Mouse (Mus musculus): ENCODE results near the gene Kank3. TPM values are rescaled to one million over a fixed set of nuclear protein-coding genes. Genes with fewer than 3 reads are reported as not detected.

Kank3 gene
- polyA plus RNA-seq, 1 experiment from 2014 or later, result 30.4 TPM

GRCm38 (mm10) chr17:33825462-33825861, 15.1 kb downstream of the Kank3 start:
- Histone ChIP-seq H3K9me3 (ENCODE audit: control insufficient read depth, low read length) (no peaks in the 10 kb centered on the region), H3K4me2 (ENCODE audit: low read depth, low read length, severe bottlenecking) (peak overlapping the region; percentile 87), H3K36me3 (ENCODE audit: control insufficient read depth, insufficient read depth, low read length) (peaks cover 11% of the 10 kb centered on the region), H3K9ac (ENCODE audit: low read length) (peak overlapping the region; percentile 76; the same call in 1 of the 2 replicates), H3K4me1 (replicated peaks; ENCODE audit: control insufficient read depth, insufficient read depth, low read length) (peaks cover 15% of the 10 kb centered on the region), H3K27me3 (ENCODE audit: control insufficient read depth, insufficient read depth, low read length) (no peaks in the 10 kb centered on the region), H3K27ac (ENCODE audit: low read depth, low read length) (no peak overlapping the region), H3K4me3 (ENCODE audit: low read depth, low read length) (peak overlapping the region; percentile 77)
- 88% methylated on average over 8 of the region's 8 CpGs for WGBS
- ATAC-seq (replicated peaks; ENCODE audit: low FRiP score) (no peak), DNase-seq (ENCODE audit: low spot score) (no peak)

DNA sequence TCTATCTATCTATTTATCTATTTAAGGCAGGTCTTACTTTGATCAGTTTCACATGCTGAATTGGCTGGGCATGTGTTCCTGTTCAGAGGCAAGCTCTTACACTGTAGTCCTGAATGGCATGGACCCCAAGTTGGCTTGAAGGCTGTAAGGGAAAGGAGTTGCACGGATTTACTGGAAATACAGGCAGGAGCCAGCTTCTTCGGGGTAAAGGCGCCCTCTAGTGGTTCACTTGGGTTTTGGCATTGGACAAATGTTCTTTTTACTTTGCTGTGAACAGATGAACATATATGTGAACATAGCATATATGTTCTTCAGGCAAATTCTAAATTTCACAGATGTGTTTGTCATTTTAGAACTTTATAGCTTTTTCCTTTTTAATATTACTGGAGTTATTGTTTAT, 16.5 kb downstream of the Kank3 start:
- H3K9ac ChIP-seq (ENCODE audit: low read length), result no peak overlapping the region

GRCm38 (mm10) chr17:33828892-33829291, 18.6 kb downstream of the Kank3 start:
- no peaks in the 10 kb centered on the region for H3K27me3 ChIP-seq (ENCODE audit: control insufficient read depth, insufficient read depth, low read length)
- H3K36me3 ChIP-seq (ENCODE audit: control insufficient read depth, insufficient read depth, low read length), result peaks cover 4% of the 10 kb centered on the region
- H3K4me1 ChIP-seq (replicated peaks; ENCODE audit: control insufficient read depth, insufficient read depth, low read length), result peaks cover 8% of the 10 kb centered on the region; the same call in 1 of the 2 replicates
- H3K9ac ChIP-seq (ENCODE audit: low read length), result no peak overlapping the region
- no peak overlapping the region for H3K4me2 ChIP-seq (ENCODE audit: low read depth, low read length, severe bottlenecking)
- no peak overlapping the region for H3K27ac ChIP-seq (ENCODE audit: low read depth, low read length)
- no peak for ATAC-seq (replicated peaks; ENCODE audit: low FRiP score)
- WGBS, result 61% methylated on average over 2 of the region's 2 CpGs
- H3K4me3 ChIP-seq (ENCODE audit: low read depth, low read length), result no peak overlapping the region
- H3K9me3 ChIP-seq (ENCODE audit: control insufficient read depth, low read length), result no peaks in the 10 kb centered on the region
- no peak for DNase-seq (ENCODE audit: low spot score)

More for the DNA sequence above, 16.5 kb downstream of the Kank3 start:
- Histone ChIP-seq H3K4me2 (ENCODE audit: low read depth, low read length, severe bottlenecking) (no peak overlapping the region), H3K9me3 (ENCODE audit: control insufficient read depth, low read length) (no peaks in the 10 kb centered on the region), H3K4me3 (ENCODE audit: low read depth, low read length) (no peak overlapping the region), H3K4me1 (replicated peaks; ENCODE audit: control insufficient read depth, insufficient read depth, low read length) (peaks cover 15% of the 10 kb centered on the region), H3K36me3 (ENCODE audit: control insufficient read depth, insufficient read depth, low read length) (peaks cover 13% of the 10 kb centered on the region), H3K27ac (ENCODE audit: low read depth, low read length) (no peak overlapping the region), H3K27me3 (ENCODE audit: control insufficient read depth, insufficient read depth, low read length) (no peaks in the 10 kb centered on the region)
- DNase-seq (ENCODE audit: low spot score) (peak; percentile 82), ATAC-seq (replicated peaks; ENCODE audit: low FRiP score) (no peak)
- WGBS, result 0% methylated on average over 3 of the region's 3 CpGs

DNA sequence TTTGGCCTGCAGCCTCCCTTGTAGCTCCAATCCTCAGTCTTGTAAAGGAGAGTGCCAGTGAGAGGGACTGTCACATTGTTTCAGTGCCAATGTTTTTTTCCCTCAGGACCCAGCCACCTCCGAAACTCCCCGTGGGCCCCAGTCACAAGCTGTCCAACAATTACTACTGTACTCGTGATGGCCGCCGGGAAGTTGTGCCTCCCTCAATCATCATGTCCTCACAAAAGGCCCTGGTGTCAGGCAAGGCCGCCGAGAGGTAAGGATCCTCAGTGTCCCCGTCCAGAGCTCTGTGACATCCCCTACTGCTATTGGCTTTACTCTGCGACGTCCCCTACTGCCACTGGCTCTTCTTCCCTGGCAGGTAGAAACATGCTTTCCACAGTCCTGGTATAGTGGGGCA, 19.2 kb downstream of the Kank3 start:
- Histone ChIP-seq H3K9me3 (ENCODE audit: control insufficient read depth, low read length) (no peaks in the 10 kb centered on the region), H3K36me3 (ENCODE audit: control insufficient read depth, insufficient read depth, low read length) (peaks cover 4% of the 10 kb centered on the region), H3K4me1 (replicated peaks; ENCODE audit: control insufficient read depth, insufficient read depth, low read length) (peaks cover 8% of the 10 kb centered on the region; the same call in 1 of the 2 replicates), H3K27me3 (ENCODE audit: control insufficient read depth, insufficient read depth, low read length) (no peaks in the 10 kb centered on the region), H3K4me3 (ENCODE audit: low read depth, low read length) (no peak overlapping the region), H3K27ac (ENCODE audit: low read depth, low read length) (no peak overlapping the region), H3K9ac (ENCODE audit: low read length) (no peak overlapping the region), H3K4me2 (ENCODE audit: low read depth, low read length, severe bottlenecking) (no peak overlapping the region)
- DNase-seq (ENCODE audit: low spot score) (no peak), ATAC-seq (replicated peaks; ENCODE audit: low FRiP score) (no peak)
- WGBS, result 92% methylated on average over 10 of the region's 10 CpGs

DNA sequence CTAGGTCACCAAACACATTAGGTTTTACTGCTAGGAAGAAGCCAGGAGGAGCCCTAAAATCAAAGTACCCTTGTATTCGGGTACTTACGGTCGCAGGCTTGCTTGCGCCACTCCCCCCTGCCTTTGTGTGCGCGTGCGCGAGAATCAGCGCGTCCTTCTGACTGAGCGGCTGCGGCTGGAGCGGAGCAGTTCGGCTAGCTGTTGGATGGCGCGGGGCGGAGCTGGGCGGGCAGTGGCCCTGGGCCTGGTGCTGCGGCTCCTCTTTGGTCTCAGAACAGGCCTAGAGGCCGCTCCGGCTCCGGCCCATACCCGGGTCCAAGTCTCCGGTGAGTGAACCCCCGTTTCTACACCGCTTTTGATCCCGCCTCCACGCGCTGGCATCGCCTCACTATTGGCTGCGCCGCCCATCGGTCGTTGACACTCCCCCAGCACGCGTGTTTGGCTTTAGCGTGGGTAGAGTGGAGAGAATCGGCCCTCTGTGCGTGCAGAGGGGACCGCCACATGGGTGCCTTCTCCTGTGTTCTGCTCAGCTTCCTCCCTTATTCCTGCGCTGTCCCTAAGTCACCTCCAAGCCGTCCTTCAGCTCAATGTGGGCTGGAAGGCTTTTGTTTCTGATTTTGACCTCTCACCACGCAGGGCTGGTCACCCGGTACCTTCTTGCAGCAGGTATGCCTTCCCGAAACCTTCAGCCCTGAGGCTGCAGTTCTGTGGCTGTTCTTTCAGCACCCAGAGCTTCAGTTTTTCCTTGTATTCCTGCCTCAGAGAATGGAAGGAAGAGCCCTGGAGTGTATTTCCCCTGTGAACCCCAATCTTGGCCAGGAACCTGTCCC, 32.9 kb downstream of the Kank3 start, which contains the start of gene Cd320:
TSS of gene Cd320 (plus strand) at position 126 of the 830 bp plus-strand sequence.
- Histone ChIP-seq H3K9me3 (ENCODE audit: control insufficient read depth, low read length) (no peaks in the 10 kb centered on the region), H3K27me3 (ENCODE audit: control insufficient read depth, insufficient read depth, low read length) (no peaks in the 10 kb centered on the region), H3K4me3 (ENCODE audit: low read depth, low read length) (peak within 1 kb of the TSS; percentile 86), H3K9ac (ENCODE audit: low read length) (peak within 1 kb of the TSS; percentile 79), H3K27ac (ENCODE audit: low read depth, low read length) (no peak within 1 kb of the TSS), H3K4me1 (replicated peaks; ENCODE audit: control insufficient read depth, insufficient read depth, low read length) (no peaks in the 10 kb centered on the region), H3K36me3 (ENCODE audit: control insufficient read depth, insufficient read depth, low read length) (no peaks in the 10 kb centered on the region; the same call in 1 of the 2 replicates), H3K4me2 (ENCODE audit: low read depth, low read length, severe bottlenecking) (peak within 1 kb of the TSS; percentile 73)
- ATAC-seq (replicated peaks; ENCODE audit: low FRiP score) (peak; percentile 89), DNase-seq (ENCODE audit: low spot score) (peak; percentile 95)
- WGBS, result under 1% methylated on average over 41 of the region's 45 CpGs

- ATAC-seq (replicated peaks; ENCODE audit: low FRiP score), result no peak
- H3K4me2 ChIP-seq (ENCODE audit: low read depth, low read length, severe bottlenecking), result peak overlapping the region; percentile 73; the same call in 1 of the 2 replicates
- no peaks in the 10 kb centered on the region for H3K27me3 ChIP-seq (ENCODE audit: control insufficient read depth, insufficient read depth, low read length)
- H3K9ac ChIP-seq (ENCODE audit: low read length), result peak overlapping the region; percentile 79; the same call in 1 of the 2 replicates
- H3K36me3 ChIP-seq (ENCODE audit: control insufficient read depth, insufficient read depth, low read length), result no peaks in the 10 kb centered on the region
- no peak overlapping the region; the same call in 1 of the 2 replicates for H3K4me3 ChIP-seq (ENCODE audit: low read depth, low read length)
- H3K9me3 ChIP-seq (ENCODE audit: control insufficient read depth, low read length), result no peaks in the 10 kb centered on the region
- DNase-seq (ENCODE audit: low spot score), result peak; percentile 33
- no peak overlapping the region for H3K27ac ChIP-seq (ENCODE audit: low read depth, low read length)
- no peaks in the 10 kb centered on the region for H3K4me1 ChIP-seq (replicated peaks; ENCODE audit: control insufficient read depth, insufficient read depth, low read length)
- WGBS, result 89% methylated on average over 1 of the region's 1 CpGs
Measured at GRCm38 (mm10) chr17:33844196-33844595, 33.9 kb downstream of the Kank3 start.

- no peaks in the 10 kb centered on the region for H3K9me3 ChIP-seq (ENCODE audit: control insufficient read depth, low read length)
- H3K27me3 ChIP-seq (ENCODE audit: control insufficient read depth, insufficient read depth, low read length), result no peaks in the 10 kb centered on the region
- H3K27ac ChIP-seq (ENCODE audit: low read depth, low read length), result no peak overlapping the region
- H3K9ac ChIP-seq (ENCODE audit: low read length), result no peak overlapping the region
- no peak overlapping the region for H3K4me2 ChIP-seq (ENCODE audit: low read depth, low read length, severe bottlenecking)
- no peak overlapping the region for H3K4me3 ChIP-seq (ENCODE audit: low read depth, low read length)
- H3K4me1 ChIP-seq (replicated peaks; ENCODE audit: control insufficient read depth, insufficient read depth, low read length), result no peaks in the 10 kb centered on the region
- no peak for ATAC-seq (replicated peaks; ENCODE audit: low FRiP score)
- no peaks in the 10 kb centered on the region for H3K36me3 ChIP-seq (ENCODE audit: control insufficient read depth, insufficient read depth, low read length)
- 93% methylated on average over 8 of the region's 8 CpGs for WGBS
- DNase-seq (ENCODE audit: low spot score), result peak; percentile 44
Measured at GRCm38 (mm10) chr17:33848139-33848538, 37.8 kb downstream of the Kank3 start.

GRCm38 (mm10) chr17:33851331-33851730, 41.0 kb downstream of the Kank3 start:
- ATAC-seq (replicated peaks; ENCODE audit: low FRiP score) (no peak), DNase-seq (ENCODE audit: low spot score) (no peak)
- no peak overlapping the region for H3K4me2 ChIP-seq (ENCODE audit: low read depth, low read length, severe bottlenecking)
- H3K4me3 ChIP-seq (ENCODE audit: low read depth, low read length), result no peak overlapping the region
- H3K36me3 ChIP-seq (ENCODE audit: control insufficient read depth, insufficient read depth, low read length), result no peaks in the 10 kb centered on the region
- H3K4me1 ChIP-seq (replicated peaks; ENCODE audit: control insufficient read depth, insufficient read depth, low read length), result no peaks in the 10 kb centered on the region
- WGBS, result 88% methylated on average over 1 of the region's 1 CpGs
- H3K9me3 ChIP-seq (ENCODE audit: control insufficient read depth, low read length), result no peaks in the 10 kb centered on the region
- no peak overlapping the region for H3K9ac ChIP-seq (ENCODE audit: low read length)
- H3K27ac ChIP-seq (ENCODE audit: low read depth, low read length), result no peak overlapping the region
- H3K27me3 ChIP-seq (ENCODE audit: control insufficient read depth, insufficient read depth, low read length), result no peaks in the 10 kb centered on the region
